Mouse (Mus musculus): Measurements from ENCODE around the gene Pyroxd1.
"Not testable (repeated sequence)": the region's sequence is repeated elsewhere in the genome, so short reads cannot be mapped to it uniquely, and the experiment has no call there.

Gene Pyroxd1

DNA sequence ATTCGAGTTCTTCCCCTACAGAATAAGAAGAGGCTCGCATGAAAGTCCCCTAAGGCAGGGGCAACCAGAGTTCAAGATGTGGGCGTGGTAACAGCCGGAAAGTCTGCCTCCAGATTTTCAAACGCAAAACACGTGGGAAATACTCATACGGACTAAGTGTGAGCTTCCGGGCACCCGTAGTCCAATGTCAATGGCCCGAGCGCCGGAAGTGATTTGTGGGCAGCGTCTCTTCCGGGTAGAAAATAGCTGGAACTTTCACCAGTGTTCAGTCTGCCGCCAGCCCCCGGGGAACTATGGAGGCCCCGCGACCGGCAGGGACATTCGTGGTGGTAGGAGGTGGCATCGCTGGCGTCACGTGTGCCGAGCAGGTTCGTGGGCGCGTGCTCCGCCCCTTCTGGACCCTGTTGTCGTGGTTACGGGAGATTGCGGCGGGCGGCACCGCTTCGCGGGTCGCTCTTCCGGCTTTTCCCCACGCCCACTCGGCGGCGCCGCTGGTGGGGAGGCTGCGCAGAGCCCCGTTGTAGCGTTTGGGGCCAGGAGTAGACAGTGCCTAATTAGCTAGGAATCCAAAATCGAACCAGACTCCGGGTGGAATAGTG lies at the start of gene Pyroxd1:
Gene Pyroxd1 (plus strand): TSS at position 215 of the 599 bp plus-strand sequence.
- peak; percentile 87 for DNase-seq (ENCODE audit: low spot score)

DNA sequence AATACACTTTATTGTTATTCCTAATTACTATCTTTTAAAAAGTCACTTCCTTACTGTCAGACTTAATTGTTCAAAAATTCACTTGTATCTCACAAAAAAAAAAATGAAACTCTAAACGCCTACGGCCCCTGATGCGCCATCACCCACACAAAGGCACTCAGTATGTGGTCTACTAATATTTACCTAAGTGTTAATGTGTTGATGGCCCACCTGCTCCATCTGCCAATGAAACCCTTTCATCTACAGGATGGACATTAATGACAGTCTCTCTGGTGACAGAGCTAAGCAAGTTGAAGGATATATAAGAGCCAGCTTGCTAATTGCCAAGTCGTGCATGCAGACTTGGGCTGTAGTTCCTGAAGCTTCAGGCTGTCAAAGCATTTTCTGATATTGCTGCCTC lies 47.4 kb upstream of the Pyroxd1 start, which contains the start of gene Iapp:
Gene Iapp (plus strand): TSS at position 326 of the 400 bp plus-strand sequence.
- no peak for DNase-seq (ENCODE audit: low spot score)

GRCm38 (mm10) chr6:142305076-142305475 lies 40.4 kb upstream of the Pyroxd1 start:
- no peak for DNase-seq (ENCODE audit: low spot score)

- DNase-seq (ENCODE audit: low spot score), result no peak
Observed at GRCm38 (mm10) chr6:142314285-142314684, 31.2 kb upstream of the Pyroxd1 start.

- DNase-seq (ENCODE audit: low spot score), result no peak
Observed at GRCm38 (mm10) chr6:142317106-142317505, 28.3 kb upstream of the Pyroxd1 start.

GRCm38 (mm10) chr6:142322881-142323280 lies 22.6 kb upstream of the Pyroxd1 start, which contains the start of gene Slco1a5:
Gene Slco1a5, minus strand, starts transcription at chr6:142322981.
- no peak for DNase-seq (ENCODE audit: low spot score)

DNA sequence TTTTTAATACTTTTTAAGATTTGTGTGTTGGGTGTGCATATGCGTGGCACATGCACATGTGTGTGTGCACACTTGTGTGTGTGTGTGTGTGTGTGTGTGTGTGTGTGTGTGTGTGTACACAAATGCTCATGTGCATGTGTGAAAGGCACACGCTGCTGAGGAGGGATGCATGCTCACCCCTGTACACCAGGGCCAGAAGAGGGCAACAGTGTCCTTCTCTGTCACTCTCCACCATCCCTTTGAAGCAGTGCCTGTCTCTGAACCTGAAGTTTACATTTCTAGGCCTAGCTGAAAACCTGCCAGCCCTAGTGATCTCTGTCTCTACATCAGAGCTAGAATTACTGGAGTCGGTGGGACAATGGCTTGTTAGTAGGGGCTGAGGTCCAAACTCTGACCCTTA lies 18.9 kb upstream of the Pyroxd1 start:
- no peak for DNase-seq (ENCODE audit: low spot score)

DNA sequence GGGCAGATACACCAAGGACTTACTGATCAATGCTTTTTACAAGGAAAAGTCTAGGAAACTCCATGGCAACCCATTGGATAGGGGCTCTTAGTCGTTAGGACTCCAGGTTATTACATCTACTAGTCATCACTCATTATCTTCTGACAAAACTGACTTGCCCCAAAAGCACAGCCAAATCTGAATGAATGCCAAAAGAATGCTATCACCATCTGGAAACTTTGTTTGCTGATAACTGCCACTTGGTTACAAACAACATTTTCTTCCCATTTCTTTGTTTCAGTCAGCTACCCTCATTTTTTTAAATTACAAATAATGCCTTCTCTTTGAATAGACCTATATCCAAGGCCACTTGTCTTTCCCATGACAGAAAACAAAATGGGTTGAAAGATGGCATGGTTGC lies 16.3 kb upstream of the Pyroxd1 start:
- DNase-seq (ENCODE audit: low spot score), result no peak

DNA sequence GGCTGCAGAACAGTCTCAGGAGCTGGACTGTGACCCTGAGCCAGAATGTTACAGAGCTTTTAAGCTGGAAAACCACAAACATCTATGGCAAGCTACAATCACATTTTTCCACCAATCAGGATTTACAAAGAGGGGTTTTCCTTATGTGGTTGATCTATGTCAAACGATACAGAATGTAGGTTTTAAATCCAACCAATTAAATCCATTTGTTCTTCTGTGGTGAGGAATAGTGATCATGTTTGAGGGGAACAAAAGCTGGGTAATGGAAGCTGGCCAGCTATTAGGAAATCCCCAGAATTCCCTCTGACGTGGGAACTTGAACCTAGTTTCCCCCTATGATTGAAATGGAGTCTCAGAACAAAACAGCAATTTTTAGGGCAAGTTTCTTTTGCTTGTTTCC lies 6.5 kb upstream of the Pyroxd1 start:
- peak; percentile 5 for DNase-seq (ENCODE audit: low spot score)

DNA sequence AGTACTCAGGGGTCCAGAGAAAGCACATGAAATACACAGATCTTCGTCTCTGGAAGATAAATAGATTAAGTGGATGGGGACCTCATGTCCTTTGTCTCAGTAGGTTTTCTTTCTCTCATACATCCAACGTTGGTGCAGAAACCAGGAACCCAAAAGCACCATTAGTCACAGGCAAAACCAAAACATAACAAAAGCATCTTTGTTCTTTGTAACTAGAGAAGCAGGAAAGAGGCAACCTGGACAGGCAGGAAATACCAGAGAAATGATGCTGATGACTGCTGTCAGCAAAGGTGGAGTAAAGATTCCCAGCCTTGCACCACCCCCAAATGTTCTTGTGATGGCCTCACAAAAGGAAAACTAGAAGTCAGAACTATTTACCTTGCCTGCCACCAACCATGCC lies 5.9 kb upstream of the Pyroxd1 start:
- peak; percentile 2 for DNase-seq (ENCODE audit: low spot score)

GRCm38 (mm10) chr6:142343561-142343960 lies 1.9 kb upstream of the Pyroxd1 start:
- peak; percentile 74 for DNase-seq (ENCODE audit: low spot score)

GRCm38 (mm10) chr6:142346181-142347110 lies 992 bp downstream of the Pyroxd1 start:
- DNase-seq (ENCODE audit: low spot score), result no peak

- DNase-seq (ENCODE audit: low spot score), result peak; percentile 39
Observed at GRCm38 (mm10) chr6:142347431-142348385, 2.3 kb downstream of the Pyroxd1 start.

GRCm38 (mm10) chr6:142352099-142352498 lies 6.6 kb downstream of the Pyroxd1 start:
- not testable (repeated sequence) for DNase-seq (ENCODE audit: low spot score)

- no peak for DNase-seq (ENCODE audit: low spot score)
Observed at GRCm38 (mm10) chr6:142357106-142357505, 11.7 kb downstream of the Pyroxd1 start.

- DNase-seq (ENCODE audit: low spot score), result no peak
Observed at GRCm38 (mm10) chr6:142362036-142362435, 16.6 kb downstream of the Pyroxd1 start.

DNA sequence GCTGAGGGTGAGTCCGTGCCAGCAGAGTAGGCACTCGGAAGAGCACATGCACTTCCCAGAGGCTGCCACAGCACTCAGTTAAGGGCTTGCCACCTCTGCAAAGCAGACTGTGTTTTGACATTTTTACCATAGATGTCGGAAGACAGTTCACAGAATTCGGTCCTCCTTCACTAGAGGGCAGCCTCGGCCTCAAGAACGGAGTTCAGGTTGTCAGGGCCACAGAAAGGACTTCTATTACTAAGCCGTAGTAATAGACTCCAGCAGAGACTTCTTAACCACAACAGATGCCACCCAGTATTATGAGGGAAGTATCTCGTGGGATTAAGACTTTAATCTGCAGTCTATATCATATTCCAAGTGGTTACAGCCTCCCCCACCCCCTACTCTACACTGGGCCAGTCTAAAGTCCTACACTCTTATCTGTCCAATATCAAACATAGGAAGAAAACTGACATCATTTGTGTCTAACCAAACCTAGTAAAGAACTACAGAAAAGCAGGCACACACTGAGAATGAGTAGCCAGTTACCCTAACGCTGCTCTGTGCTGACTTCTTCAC lies 17.6 kb downstream of the Pyroxd1 start:
- DNase-seq (ENCODE audit: low spot score), result no peak

DNA sequence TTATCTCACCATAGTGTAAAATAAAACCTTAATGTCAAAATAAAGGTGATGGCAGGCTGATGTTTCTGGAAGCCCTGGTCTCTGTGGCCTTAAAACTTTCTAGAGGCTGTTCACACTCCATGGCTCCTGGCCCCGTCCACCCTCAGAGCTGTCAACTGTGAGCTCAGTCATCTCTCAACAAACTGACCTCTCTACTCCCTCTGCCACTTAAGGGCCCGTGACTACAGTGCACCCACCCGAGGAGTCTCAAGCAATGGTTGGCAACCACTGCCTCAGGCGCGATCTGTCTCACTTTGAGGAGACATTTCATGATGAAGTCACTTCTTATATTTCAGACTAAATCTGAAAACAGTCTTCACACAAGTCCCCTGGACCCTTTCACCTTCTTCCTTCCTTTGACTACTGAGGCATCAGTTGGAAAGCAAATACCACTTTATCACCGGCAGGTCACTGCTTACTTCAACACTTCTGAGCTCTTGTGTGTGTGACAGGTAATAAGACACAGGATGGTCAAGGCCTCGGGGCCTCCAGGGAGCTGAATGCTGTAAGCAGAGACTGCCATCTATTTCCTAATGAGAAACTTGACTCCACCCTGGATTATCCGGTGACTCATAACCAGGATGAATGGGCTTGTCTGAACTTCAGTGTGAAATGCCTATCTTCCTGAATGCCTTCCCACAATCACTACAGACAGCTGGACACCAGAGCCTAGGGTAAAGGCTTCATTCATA lies 20.5 kb downstream of the Pyroxd1 start:
- no peak for DNase-seq (ENCODE audit: low spot score)

- DNase-seq (ENCODE audit: low spot score), result no peak
Observed at GRCm38 (mm10) chr6:142366473-142367018, 21.1 kb downstream of the Pyroxd1 start.

DNA sequence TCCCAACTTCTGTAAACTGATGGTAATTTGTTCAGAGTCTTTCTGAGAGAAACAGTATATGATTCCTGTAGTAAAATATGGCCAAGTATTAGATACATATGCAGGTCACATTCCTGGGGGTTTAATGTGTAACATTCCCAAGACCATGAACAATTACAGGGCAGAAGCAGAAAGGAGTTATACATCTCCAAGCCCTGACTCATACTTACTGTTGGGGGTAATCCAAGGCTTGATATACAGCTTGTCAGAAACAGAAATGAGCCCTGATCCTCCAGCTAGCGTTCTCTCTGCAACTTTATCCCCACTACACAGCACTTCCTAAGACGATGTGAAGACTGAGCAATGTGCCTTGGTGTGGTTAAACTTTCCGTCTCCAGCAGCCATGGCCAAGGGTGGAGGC lies 22.1 kb downstream of the Pyroxd1 start:
- no peak for DNase-seq (ENCODE audit: low spot score)

DNA sequence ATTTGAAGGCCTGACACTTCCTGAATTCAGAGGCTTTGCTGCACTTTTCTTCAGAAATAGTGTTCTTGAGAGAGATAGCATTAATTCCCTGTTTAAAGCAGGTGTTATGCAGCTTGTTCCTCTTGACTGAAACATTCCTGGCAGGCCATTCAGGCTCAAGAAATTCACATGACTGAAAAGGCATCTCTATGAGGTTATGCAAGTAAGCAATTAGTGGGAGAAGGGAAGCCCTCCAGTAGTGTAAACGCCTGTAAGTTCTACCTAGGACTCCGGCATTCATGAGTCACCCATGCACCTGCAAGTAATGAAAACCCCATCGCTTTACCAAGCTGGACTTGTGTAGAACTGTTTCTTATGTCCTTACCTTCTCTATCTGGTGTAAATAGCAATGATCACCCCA lies 24.1 kb downstream of the Pyroxd1 start:
- no peak for DNase-seq (ENCODE audit: low spot score)
